Mouse (Mus musculus): ENCODE results near the gene Ak9. TPM values are rescaled to one million over a fixed set of nuclear protein-coding genes. Genes with fewer than 3 reads are reported as not detected.

The Ak9 gene
- total RNA-seq, 4 experiments from 2014 or later: 0.17 to 0.45 (median 0.30) TPM

DNA sequence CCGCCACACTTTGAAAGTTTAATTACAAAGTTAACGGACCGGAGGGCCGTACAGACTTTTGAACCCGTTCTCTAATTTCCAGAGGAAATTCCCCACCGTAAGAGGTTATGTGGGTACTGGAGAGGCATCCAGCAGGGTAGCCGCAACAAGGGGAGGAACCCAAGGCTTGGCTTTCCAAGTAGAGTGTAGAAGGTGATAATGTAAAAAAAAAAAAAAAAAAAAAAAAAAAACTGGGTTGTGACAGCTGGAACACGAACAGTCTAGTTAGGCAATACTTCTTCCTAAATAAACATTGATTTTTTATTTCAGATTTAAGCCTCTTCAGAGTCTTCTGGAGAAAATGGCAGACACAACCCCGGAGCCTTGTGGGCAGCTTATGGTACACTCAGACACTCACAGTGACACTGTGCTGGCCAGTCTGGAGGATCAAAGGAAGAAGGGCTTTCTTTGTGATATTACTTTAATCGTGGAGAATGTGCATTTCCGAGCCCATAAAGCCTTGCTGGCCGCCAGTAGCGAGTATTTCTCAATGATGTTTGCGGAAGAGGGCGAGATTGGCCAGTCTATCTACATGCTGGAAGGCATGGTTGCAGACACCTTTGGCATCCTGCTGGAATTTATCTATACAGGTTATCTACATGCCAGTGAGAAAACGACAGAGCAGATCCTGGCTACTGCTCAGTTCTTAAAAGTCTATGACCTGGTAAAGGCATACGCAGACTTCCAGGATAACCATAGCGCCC is 147.2 kb downstream of the Ak9 start:
- no peak for DNase-seq (ENCODE audit: low spot score in 2 of 2)

DNA sequence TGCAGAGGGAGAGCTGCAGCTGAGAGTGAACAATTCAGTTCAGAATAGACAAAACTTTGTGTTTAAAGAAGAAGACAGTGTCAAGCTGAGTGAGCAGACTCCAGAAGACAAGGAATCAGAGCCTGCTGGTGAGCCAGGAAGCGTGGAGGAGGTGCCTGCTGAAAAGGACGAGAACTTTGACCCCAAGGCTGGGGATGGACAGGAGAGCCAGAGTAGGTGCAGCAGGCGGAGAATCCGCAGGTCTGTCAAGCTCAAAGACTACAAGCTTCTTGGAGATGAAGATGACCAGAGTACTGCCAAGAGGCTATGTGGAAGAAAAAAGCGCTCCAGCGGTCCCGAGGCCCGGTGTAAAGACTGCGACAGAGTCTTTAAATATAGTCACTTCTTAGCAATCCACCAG is 147.9 kb downstream of the Ak9 start:
- DNase-seq (ENCODE audit: low spot score in 2 of 2): no peak

DNA sequence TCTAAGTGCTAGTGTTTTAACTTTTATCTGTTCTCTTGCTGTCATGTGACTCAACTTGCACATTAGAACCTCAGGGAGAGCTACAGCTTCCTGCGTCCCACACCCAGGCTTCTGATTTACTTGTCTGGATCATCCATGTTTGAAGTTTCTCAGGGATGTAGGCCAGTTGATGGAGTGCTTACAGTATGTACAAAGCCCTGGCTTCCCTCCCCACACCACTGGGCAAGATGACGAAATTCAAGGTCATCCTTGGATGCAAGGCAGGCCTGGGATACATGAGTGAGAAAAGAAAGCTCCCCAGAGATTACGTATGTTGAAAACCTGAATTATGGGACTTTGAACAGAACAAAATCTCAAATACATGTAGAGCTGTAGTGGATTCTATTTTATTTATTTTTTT is 149.0 kb downstream of the Ak9 start:
- DNase-seq (ENCODE audit: low spot score in 2 of 2): no peak

DNA sequence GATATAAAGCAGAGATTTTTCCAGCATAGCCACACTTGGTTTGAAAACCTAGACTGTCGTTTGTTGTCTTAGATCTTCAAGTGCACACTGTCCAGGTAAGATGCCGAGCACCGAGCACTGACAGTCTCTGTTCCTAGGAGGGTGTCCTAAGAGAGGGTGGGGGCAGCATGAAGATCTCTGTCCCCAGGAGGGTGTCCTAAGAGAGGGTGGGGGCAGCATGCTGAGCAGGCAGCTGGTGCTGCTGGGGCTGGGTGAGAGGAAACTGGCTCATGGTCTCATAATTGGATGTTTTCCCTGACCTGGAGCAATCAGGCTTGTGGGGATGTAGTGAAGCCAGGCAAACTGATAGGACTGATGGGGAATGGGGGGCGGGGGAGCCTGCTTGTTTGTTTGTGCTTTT is 156.2 kb downstream of the Ak9 start:
- DNase-seq (ENCODE audit: low spot score in 2 of 2): no peak

DNA sequence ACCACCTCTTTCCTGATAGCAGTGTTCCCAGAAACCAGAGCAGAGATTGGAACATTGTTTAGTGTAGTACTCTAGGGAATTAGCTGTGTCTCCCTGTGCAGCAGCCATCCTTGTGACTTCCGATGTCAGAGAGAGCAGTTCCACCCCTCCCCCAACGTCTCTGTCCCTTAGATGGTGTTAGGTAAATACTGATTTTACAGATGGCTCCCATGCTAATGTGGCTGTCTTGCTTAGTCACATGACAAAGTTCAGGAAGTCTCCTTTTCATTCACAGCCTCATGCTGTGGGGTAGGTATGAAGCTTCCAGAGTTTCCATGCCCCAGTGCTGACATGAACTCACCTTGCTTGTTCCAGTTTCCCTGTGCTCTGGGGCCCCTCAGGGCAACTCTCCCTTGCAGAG is 156.7 kb downstream of the Ak9 start:
- no peak for DNase-seq (ENCODE audit: low spot score in 2 of 2)

DNA sequence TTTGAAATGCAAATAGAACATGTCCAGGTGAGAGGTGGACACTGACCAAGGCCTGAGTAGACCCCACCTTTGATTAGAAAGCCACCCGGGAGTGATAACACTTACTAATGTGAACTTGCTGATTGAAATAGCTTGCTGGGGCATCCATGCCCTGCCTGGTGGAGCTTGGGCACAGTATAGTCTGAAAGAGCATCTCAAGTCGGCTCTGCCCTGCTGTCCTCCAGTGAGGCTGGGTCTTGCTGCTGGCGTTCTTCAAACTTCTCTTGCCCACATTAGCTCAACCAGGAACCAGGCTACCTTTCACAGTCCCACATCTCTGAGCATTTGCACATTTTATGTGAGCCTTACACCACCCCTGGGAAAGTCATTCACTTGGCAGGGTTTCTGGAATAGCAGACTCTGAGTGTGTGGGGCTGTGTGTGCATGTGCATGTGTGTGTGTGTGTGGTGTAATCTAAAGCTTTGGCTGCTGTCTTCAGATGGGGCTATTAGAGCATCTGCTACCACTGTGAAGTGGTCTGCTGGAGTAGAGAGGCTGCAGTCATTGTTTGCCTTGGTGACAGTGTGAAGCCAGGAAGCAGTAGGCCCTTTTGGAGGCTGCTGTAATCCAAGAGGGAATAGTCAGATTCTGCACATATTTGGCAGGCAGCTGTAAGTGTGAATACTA is 157.4 kb downstream of the Ak9 start:
- no peak for DNase-seq (ENCODE audit: low spot score in 2 of 2)

DNA sequence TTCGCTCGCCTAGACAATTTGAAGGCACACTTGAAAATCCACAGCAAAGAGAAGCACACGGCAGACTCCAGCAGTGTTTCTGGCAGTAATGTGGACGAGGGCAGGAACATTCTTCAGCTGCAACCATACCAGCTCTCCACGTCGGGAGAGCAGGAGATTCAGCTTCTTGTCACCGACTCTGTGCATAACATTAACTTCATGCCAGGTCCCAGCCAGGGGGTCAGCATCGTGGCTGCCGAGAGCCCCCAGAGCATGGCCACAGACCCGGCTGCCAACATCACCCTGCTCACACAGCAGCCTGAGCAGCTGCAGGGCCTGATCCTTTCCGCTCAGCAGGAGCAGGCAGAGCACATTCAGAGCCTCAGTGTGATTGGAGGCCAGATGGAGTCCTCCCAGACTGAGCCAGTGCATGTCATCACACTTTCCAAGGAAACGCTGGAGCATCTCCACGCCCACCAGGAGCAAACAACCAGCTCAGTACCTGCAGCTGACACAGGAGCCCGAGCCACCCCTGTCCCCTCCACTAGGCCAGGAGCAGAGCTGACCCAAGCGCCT is 160.7 kb downstream of the Ak9 start:
- DNase-seq (ENCODE audit: low spot score in 2 of 2): no peak

- DNase-seq (ENCODE audit: low spot score in 2 of 2): no peak
Measured at GRCm38 (mm10) chr10:41467325-41467724, 163.5 kb downstream of the Ak9 start.

DNA sequence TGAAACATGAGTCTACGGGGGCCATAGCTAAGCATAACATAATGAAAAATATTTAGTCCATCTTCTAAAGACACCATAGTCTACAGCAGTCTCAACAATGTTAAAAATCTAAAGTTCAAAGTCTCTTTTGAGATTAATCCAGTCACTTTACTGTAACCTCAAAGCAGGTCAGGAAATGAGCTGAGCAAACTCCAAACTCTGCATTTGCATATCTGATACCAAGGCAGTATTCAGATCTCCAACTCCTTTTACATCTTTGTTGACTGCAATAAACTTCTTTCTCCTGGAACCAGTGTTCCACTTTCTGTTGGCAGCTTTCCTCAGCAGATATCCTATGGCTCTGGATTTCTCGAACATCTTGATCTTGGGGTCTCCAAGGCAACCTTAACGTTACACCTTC is 166.9 kb downstream of the Ak9 start:
- no peak for DNase-seq (ENCODE audit: low spot score in 2 of 2)

DNA sequence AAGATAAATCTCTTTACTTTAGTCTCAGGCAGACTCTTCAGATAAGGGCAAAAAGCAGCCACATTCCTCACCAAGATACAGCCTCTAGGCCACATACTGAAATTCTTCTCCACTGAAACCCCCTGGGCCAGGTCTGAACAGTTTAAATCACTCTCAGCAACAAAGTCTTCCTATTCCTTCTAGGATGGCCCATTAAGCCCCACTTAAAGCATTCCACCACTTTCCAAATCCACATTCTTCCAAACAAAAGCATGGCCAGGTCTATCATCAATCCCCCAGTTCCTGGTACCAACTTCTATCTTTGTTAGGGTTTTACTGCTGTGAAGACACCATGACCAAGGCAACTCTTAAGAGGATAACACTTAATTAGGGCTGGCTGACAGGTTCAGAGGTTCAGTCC is 168.8 kb downstream of the Ak9 start:
- DNase-seq (ENCODE audit: low spot score in 2 of 2): no peak

DNA sequence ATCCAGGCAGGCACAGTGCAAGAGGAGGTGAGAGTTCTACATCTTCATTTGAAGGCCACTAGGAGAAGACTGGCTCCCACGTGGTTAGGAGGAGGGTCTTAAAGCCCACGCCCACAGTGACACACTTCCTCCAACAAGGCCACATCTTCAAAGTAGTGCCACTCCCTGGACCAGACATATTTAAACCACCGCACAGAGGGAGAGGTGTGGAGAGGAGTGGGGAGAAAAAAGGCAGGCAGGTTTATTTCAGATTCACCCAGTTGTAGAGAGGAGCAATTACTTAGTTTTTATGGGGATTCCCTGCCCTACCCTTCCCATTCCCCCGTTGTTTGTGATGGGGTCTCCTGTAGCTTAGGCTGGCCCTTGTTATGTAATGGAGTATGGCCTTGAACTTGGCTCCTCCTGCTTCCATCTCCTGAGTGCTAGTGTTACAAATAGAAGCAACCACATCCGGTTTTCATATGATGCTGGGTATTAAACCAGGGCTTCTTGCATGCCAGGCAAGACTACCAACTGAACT is 169.2 kb downstream of the Ak9 start:
- no peak for DNase-seq (ENCODE audit: low spot score in 2 of 2)

DNA sequence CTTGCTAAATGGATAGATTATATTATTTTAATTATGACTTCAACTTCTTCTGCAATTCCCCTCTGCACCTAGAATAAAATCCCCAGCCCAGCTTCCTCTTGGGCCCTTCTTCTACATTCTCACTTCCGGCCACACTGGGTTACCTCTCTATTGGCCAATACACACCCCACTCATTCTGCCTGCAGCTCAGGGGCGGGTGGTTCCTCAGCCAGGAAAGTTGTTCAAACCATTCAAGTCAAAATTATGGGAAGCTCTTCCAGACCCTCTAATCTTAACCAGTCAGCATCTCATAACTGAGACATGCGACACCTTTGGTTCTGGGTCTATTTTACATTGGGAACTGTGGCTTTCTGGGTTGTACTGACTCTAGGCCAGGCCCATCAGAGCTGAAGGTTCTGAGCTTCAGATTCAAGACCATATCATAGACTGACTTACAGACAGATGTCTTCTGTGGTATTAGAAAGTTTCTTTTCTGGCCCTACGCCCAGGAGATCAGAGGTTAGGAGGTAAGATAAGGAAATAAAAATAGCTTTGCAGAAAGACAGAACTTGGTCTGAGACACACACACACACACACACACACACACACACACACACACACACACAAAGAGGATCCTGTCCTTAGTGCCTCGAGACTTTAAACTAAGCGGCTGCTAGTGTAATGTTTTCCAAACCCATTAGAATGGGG is 170.1 kb downstream of the Ak9 start:
- DNase-seq (ENCODE audit: low spot score in 2 of 2): no peak

DNA sequence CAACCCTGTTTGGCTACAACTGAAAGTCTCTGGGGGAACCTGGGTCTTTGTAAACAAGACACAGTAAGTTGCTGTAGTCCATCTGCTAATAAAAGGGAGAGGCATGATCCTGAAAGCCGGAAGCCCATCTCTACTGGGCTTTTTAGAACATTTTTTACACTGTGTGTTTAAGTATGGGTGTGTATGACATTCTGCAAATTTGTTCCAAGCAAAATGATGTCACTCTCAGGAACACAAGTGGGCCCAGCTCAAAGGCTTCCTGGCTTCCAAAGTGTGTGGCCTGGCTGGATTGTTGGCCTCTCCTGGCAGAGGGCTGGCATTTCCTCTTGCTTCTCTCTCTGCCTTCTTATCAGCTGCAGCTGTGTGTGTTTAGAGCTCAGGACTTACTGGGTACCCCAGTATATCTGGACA is 171.2 kb downstream of the Ak9 start:
- no peak for DNase-seq (ENCODE audit: low spot score in 2 of 2)

DNA sequence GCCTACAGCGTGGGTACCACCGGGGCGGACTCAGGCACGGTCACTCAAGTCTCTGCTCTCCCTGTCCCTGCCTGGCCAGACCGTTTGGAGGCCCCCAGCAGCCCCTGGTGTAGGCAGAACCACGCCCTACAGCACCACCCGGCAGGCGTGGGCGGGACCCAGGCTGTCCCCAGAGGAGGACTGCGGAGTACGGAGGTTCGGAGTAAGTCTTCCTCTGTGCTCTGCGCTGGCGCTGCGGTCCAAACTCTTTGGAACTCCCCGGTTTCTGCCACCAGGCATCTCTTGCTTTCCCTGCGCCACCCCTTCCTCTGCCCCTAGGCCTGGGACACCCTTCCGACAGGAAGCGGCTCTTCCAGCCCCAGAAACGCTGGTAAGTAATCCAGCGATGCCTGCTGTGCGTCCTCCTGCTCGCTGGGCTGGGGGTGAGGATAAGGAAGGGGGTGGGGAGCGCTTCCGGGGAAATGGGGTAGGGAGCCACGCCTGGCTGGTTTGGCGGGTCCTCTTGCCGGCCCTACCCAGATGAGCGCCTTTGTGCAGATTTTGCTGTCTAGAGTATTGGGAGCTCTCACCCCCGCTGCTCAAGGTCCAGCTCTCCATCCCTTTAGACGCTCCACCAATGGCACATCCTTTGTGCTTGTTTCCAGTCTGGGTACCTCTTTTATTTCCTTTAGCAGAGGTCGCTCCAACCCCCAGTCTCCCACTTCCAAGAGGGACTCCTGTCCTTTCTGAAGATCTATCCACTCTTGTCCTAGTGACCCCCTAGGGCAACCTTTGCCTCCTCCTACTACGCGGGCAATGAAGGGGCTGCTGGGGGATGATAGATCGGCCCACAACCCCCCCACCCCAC is 172.6 kb downstream of the Ak9 start, which contains the start of gene Mical1:
Gene Mical1 (plus strand): TSS at position 144 of the 847 bp plus-strand sequence.
- peak in 1 of 2 experiments; percentile 43 for DNase-seq (ENCODE audit: low spot score in 2 of 2)

GRCm38 (mm10) chr10:41477018-41477277 is 173.2 kb downstream of the Ak9 start:
- no peak for DNase-seq (ENCODE audit: low spot score in 2 of 2)

GRCm38 (mm10) chr10:41477278-41478181 is 173.8 kb downstream of the Ak9 start:
- DNase-seq (ENCODE audit: low spot score in 2 of 2): peak; percentile 31 to 56

DNA sequence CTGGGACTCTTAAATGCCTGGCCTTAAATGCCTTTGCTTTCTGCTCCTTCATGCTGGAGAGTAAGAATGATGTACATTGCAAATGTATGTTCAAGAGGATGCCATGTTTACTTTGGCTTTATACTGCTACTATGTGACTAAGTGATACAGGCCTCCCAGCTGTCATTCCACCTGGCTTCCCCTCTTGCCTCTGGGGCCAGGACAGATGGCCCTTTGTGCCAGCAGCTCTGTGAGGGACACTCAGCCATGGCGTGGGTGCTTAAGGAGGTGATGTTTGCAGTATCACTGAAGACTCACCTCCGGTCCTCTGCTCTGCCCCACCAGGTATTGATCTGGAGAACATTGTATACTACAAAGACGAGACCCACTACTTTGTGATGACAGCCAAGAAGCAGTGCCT is 176.2 kb downstream of the Ak9 start:
- no peak for DNase-seq (ENCODE audit: low spot score in 2 of 2)

DNA sequence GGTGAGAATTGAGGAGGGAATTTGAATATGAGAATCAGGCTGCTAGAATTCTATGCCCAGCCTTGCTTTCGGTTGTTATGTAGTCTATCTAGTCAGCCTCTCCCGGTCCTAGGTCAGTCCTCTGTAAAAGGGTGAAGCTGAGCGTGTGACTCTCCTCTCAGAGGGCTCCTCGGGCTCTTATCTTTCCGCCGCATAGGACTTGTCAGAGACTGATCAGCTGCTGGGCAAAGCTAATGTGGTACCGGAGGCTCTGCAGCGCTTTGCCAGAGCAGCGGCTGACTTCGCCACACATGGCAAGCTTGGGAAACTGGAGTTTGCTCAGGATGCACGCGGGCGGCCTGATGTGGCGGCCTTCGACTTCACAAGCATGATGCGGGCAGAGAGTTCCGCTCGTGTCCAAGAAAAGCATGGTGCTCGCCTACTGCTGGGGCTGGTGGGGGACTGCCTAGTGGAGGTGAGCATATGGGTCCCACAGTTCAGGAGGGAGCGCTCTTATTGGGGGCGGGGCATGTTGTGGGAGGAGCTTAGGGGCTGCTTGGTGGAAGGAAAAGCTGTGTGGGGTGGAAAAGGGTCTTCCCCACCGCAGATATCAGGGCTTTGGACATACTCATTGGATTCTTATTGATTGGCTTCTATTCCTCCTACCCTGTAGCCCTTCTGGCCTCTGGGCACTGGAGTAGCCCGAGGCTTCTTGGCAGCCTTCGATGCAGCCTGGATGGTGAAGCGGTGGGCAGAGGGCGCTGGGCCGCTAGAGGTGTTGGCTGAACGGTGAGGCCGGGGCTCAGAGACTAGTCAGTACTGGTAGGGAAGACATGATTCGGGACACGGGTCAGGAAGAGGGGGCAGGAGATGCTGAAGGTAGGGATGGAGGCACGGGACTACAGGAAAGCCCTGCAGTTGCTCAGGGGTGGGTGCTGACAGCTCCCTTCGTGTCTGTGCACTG is 177.4 kb downstream of the Ak9 start:
- DNase-seq (ENCODE audit: low spot score in 2 of 2): no peak

DNA sequence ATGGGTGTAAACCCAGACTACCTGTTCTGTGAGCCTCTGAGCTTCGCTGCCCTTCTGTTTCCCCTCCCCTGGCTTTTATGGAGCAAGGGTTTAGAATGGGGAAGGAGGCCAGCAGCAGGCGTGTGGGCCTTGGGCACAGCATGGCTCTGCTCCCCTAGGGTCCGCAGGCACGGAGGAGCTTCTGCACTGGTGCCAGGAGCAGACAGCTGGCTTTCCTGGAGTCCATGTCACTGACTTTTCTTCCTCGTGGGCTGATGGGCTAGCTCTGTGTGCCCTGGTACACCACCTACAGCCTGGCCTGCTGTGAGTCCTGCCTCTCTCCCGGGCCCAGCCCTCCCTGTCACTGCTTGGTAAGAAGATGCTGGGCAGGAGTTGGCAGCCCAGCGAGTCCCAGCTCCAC is 178.7 kb downstream of the Ak9 start:
- DNase-seq (ENCODE audit: low spot score in 2 of 2): no peak

Measured in layer of hippocampus, adult 8-10 months (tissue).